8 mouse cellular contexts compared by ENCODE assay signal in the genomic region with DNA sequence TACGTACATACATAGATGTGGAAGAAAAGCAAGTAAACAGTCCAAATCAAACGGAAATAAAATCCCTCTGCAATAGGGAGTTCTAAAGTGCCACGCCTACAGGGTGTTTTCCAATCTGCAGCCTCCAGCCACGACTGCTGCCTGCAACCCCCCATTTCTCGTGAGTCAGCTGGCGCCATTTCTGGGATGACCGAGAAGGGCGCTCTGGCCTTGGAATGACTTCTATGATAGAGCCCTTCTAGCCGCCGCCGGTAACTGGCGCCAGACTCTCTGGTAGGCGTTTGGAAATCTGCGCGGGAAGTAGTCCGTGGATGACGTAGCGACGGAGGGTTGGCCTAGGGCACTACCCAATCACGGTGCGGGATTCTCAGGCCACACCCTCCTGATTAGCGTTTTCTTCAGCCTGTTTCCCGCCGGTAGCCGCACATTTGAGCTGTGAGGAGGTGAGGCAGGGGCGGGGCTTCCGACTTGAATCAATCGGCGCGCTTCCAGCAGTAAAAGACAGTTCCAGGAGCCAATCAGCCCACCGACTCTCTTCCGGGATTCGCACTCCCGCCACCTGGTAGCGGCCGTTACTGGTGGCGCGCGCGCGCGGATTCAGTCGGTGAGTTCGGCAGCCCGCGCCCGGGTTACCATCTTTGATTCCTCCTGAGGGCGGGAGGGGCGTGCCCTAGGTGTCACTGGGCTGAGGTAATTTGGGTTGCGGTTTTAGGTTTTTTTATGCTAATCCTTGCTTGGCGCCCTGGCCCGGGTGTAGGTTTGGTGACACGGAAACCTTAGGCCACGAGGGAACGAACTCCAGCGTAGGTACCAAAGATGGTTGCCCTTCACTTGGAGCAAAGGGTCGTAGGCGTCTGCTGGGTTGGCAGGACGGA. TPM values are rescaled to one million over a fixed set of nuclear protein-coding genes. Genes with fewer than 3 reads are reported as not detected.
DNase-seq lines count a peak whose midpoint lies in the region; ATAC-seq and TF ChIP-seq lines count a peak whose summit lies in the region.

A gene (plus strand): TSS at position 440 of the 875 bp plus-strand sequence.

- DNase-seq in Patski (ENCODE audit: low read depth, low spot score), result peak; percentile 99
- peak; percentile 99 for DNase-seq in cerebellum, postnatal 14 days
- DNase-seq in frontal cortex, postnatal 14 days (ENCODE audit: low spot score in 2 of 2), result peak; percentile 99 to 100
- DNase-seq in layer of hippocampus, postnatal 25 days (ENCODE audit: extremely low spot score in 1 of 2, low spot score in 1 of 2), result peak; percentile 95 to 96
- peak; percentile 100 for DNase-seq in lung, postnatal 25 days (ENCODE audit: low spot score)
- peak; percentile 100 for DNase-seq in retina, embryonic 14.5 days (ENCODE audit: low spot score)
- DNase-seq in thymus, postnatal 4 days, result peak; percentile 99

- WGBS in hindbrain, embryonic 13.5 days, result under 1% methylated on average over 59 of the region's 59 CpGs

- peak within 1 kb of the TSS; percentile 76 for H3K9ac ChIP-seq in hindbrain, embryonic 13.5 days

- no peaks in the 10 kb centered on the region for H3K27me3 ChIP-seq in Patski
- no peaks in the 10 kb centered on the region for H3K27me3 ChIP-seq in hindbrain, embryonic 13.5 days

- TF ChIP-seq CTCF in Patski (IDR thresholded peaks at IDR 0.05), result no peak

- H3K4me1 ChIP-seq in hindbrain, embryonic 13.5 days (replicated peaks), result peaks cover 34% of the 10 kb centered on the region

- in situ Hi-C loops in Patski (cut with MboI; ENCODE audit: low pct_unique_long_range_greater_than_20kb), result no loop called here

- H3K36me3 ChIP-seq in hindbrain, embryonic 13.5 days, result peaks cover 21% of the 10 kb centered on the region

- CTCF ChIA-PET in Patski (lab: Charles Lee), result interaction anchor here (1.4 to 6.7 kb wide), 2 partner anchors 32 to 33 kb away, joined by 5 to 39 read pairs; no protein-coding TSS in a partner anchor

- POLR2A ChIA-PET in Patski (lab: Charles Lee), result interaction anchor here (0.6 to 1.2 kb wide), 3 partner anchors 19 to 281 kb away, joined by 3 to 9 read pairs (median 4); a partner anchor contains a TSS

- H3K27ac ChIP-seq in hindbrain, embryonic 13.5 days, result peak within 1 kb of the TSS; percentile 78

- ATAC-seq in Patski, result peak; percentile 85
- peak; percentile 92 for ATAC-seq in hindbrain, embryonic 13.5 days (ENCODE audit: low FRiP score)

- peak within 1 kb of the TSS; percentile 75 for H3K4me2 ChIP-seq in hindbrain, embryonic 13.5 days

- H3K9me3 ChIP-seq in hindbrain, embryonic 13.5 days, result no peaks in the 10 kb centered on the region

- H3K4me3 ChIP-seq in hindbrain, embryonic 13.5 days, result peak within 1 kb of the TSS; percentile 60

RNA-seq across cellular contexts. Expression of the gene that starts here (rescaled TPM):
- polyA plus RNA-seq in Patski (2021), result 23.9 TPM
- 11.0 and 11.3 TPM in 2 replicates for polyA plus RNA-seq in hindbrain, embryonic 13.5 days (2015; fragmentation: Nextera tagmentation; extraction: Ambion mirVana)
- 10 to 100 TPM; 12.1 to 16.5 TPM for total RNA-seq in layer of hippocampus, postnatal 25 days (2021)

Comparison
In these comparisons a context has a peak if more than half of its experiments do, and no peak if none do; other contexts are left out.
1. Peak in every context shown above with its lines: DNase-seq, ATAC-seq, H3K4me3 ChIP-seq and H3K27ac ChIP-seq.